Mouse (Mus musculus): ENCODE measurements at regions not wholly inside any gene's neighbourhood (a gene's known extent, or its start where the extent isn't known, plus 50 kb on each side); places are given as distances from the start of the nearest gene placed in this dataset.

DNA sequence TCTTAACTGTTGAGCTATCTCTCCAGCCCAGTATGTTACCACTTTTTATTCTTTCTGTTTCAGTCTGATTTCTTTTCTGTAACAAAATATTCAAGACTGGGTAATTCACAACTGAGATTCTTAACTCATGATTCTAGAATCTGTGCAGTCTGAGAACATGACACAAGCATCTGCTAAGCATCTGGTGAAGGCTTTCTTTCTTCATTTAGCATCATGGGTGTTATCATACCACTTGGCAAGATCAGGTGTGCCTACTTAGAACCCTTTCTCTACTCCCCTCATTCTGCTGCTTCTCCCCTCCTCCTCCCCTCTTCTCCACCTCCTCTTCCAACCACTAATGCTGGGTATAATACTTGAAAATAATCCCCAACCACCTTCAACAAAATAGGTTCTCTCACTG is 62.1 kb upstream of the Pfn2 start:
- no peak for ATAC-seq (replicated peaks; ENCODE audit: insufficient number of reproducible peaks, low FRiP score, low TSS enrichment)

DNA sequence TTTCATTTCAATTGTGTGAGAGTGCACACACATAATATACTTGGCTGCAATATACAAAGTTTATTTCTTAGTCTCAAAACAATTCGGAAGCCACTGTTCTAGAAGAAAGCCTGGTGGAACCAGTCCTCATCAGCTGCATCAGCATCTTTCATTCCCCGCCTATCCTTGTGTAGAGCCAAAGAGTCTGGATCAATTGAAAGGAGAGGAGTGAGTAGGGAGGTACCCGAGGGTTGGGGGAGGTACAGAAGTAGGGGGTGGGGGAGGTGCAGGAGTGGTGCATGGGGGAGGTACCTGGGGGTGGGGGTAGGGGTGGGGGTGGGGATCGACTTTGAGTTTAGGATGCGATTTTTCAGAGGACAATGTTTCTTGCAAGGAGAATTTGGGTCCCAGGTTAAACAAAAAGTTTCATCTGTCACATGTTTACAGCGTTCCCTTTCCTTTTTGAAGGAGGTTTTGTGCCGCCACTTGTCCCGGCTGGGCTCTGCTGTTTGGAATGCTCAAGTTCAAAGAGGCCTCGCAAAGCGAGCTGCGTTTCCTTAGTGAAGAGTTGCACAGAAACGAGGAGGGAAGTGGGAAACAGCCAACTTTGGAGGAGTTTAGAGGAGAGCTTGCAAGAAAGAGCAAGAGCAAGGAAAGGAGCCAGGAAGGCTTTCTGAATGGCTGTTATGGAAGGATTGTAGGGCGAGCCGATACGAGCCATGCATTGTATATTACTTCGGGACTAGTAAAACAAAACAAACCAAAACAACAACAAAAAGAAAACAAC is 64.1 kb upstream of the Pfn2 start:
- WGBS (ENCODE audit: insufficient replicate concordance), result 19% methylated on average over 16 of the region's 16 CpGs
- Histone ChIP-seq H3K4me2 (peak overlapping the region; percentile 57), H3K4me3 (ENCODE audit: low read depth, low read length) (peak overlapping the region; percentile 21), H3K9me3 (replicated peaks; ENCODE audit: control insufficient read depth, low read length) (no peaks in the 10 kb centered on the region), H3K36me3 (ENCODE audit: control insufficient read depth, insufficient read depth, low read length) (no peaks in the 10 kb centered on the region), H3K27ac (ENCODE audit: low read depth, low read length) (no peak overlapping the region), H3K27me3 (ENCODE audit: control insufficient read depth, insufficient read depth, low read length) (no peaks in the 10 kb centered on the region), H3K4me1 (ENCODE audit: control insufficient read depth, insufficient read depth, low read length) (no peaks in the 10 kb centered on the region), H3K9ac (ENCODE audit: low read depth, low read length) (0 out of 2 replicates have a peak overlapping the region, but pooled peaks have one; percentile 11)
- ATAC-seq (replicated peaks; ENCODE audit: insufficient number of reproducible peaks, low FRiP score, low TSS enrichment), result no peak

More for the DNA sequence above, 62.1 kb upstream of the Pfn2 start:
- H3K9ac ChIP-seq (ENCODE audit: low read depth, low read length), result no peak overlapping the region
- no peak overlapping the region for H3K4me3 ChIP-seq (ENCODE audit: low read depth, low read length)
- H3K4me1 ChIP-seq (ENCODE audit: control insufficient read depth, insufficient read depth, low read length), result no peaks in the 10 kb centered on the region
- no peaks in the 10 kb centered on the region for H3K36me3 ChIP-seq (ENCODE audit: control insufficient read depth, insufficient read depth, low read length)
- no peak overlapping the region for H3K4me2 ChIP-seq
- H3K9me3 ChIP-seq (replicated peaks; ENCODE audit: control insufficient read depth, low read length), result no peaks in the 10 kb centered on the region
- no peaks in the 10 kb centered on the region for H3K27me3 ChIP-seq (ENCODE audit: control insufficient read depth, insufficient read depth, low read length)
- H3K27ac ChIP-seq (ENCODE audit: low read depth, low read length), result no peak overlapping the region

DNA sequence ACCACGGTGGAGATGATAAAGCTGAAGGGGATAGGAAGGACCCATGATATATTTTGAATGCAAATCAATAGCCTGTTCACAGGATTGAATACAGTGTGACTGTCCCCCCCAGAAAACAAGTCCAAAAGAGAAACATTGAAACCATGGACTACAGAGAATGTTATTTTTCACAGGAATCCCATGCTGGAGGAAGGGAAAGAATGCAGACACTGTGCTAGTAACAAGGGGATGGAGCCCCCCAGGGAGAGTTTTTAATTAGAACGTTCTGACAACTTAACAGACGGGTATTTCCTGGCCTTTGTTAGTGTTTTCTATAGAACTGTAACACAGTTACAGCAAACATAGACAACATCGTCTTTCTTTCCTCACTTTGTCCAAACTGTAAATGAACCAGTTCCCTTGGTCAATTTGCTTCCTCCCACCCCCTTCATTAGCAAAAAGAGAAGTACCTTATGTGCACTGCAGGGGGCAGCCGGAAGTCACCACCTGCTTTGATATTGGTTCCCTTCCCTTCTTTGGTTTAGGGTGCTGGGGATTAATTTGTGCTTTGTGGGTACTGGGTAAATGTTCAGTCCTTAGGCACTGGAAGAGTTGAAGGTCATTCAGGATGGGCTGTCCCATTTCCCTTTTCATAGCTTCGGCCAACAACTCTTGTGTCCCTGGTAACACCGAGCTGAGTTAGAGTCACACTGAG is 64.9 kb upstream of the Pfn2 start:
- H3K9me3 ChIP-seq (replicated peaks; ENCODE audit: control insufficient read depth, low read length), result no peaks in the 10 kb centered on the region
- no peaks in the 10 kb centered on the region for H3K4me1 ChIP-seq (ENCODE audit: control insufficient read depth, insufficient read depth, low read length)
- H3K4me3 ChIP-seq (ENCODE audit: low read depth, low read length), result peak overlapping the region; percentile 21; the same call in 1 of the 2 replicates
- no peaks in the 10 kb centered on the region for H3K27me3 ChIP-seq (ENCODE audit: control insufficient read depth, insufficient read depth, low read length)
- ATAC-seq (replicated peaks; ENCODE audit: insufficient number of reproducible peaks, low FRiP score, low TSS enrichment), result no peak
- WGBS (ENCODE audit: insufficient replicate concordance), result 53% methylated on average over 7 of the region's 7 CpGs
- no peak overlapping the region for H3K9ac ChIP-seq (ENCODE audit: low read depth, low read length)
- no peaks in the 10 kb centered on the region for H3K36me3 ChIP-seq (ENCODE audit: control insufficient read depth, insufficient read depth, low read length)
- H3K4me2 ChIP-seq, result peak overlapping the region; percentile 57
- H3K27ac ChIP-seq (ENCODE audit: low read depth, low read length), result no peak overlapping the region

DNA sequence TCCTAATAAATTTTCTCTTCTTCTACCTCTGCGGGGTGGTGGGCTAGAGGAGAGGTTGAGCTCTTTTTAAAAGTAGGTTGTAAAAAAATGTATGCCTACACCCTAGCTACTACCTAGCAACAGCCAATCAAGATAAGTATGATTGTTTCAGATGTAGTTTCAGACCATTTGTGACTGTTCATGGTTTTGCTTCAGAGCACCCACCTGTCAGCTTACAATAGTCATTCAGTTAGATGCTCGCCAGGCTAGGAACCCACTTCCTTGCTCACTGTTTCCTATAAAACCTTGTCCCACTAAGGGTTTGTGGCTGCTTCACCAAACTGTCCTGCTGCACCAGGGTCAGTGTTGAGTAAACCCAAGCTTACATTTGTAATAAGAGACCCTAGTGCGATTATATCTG is 66.8 kb upstream of the Pfn2 start:
- Histone ChIP-seq H3K27ac (ENCODE audit: low read depth, low read length) (no peak overlapping the region), H3K27me3 (ENCODE audit: control insufficient read depth, insufficient read depth, low read length) (no peaks in the 10 kb centered on the region), H3K36me3 (ENCODE audit: control insufficient read depth, insufficient read depth, low read length) (no peaks in the 10 kb centered on the region), H3K4me1 (ENCODE audit: control insufficient read depth, insufficient read depth, low read length) (no peaks in the 10 kb centered on the region), H3K4me3 (ENCODE audit: low read depth, low read length) (no peak overlapping the region), H3K9ac (ENCODE audit: low read depth, low read length) (no peak overlapping the region), H3K9me3 (replicated peaks; ENCODE audit: control insufficient read depth, low read length) (no peaks in the 10 kb centered on the region), H3K4me2 (no peak overlapping the region)
- no peak for ATAC-seq (replicated peaks; ENCODE audit: insufficient number of reproducible peaks, low FRiP score, low TSS enrichment)
- WGBS (ENCODE audit: insufficient replicate concordance), result 81% methylated on average over 3 of the region's 3 CpGs

DNA sequence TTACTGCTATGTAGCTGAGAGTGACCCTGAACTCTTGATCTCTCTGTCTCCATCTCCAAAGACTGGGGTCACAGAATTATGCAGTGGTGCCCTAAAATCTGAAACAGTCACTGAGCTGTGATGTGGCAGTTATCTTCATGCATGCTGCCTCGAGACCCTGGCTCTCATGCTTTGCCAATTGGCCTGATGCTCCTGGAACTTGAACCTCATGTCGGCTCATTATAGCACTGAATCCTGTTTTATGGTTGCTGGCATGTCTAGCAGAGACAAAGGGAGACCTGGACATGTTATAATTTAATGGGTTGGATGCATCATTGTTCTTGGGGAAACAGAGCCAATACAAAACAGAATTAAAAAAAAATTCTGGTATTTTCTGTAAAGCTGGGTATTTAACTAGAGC is 71.0 kb upstream of the Pfn2 start:
- Histone ChIP-seq H3K4me2 (no peak overlapping the region), H3K4me1 (ENCODE audit: control insufficient read depth, insufficient read depth, low read length) (no peaks in the 10 kb centered on the region), H3K9me3 (replicated peaks; ENCODE audit: control insufficient read depth, low read length) (no peaks in the 10 kb centered on the region), H3K9ac (ENCODE audit: low read depth, low read length) (no peak overlapping the region), H3K27ac (ENCODE audit: low read depth, low read length) (no peak overlapping the region), H3K27me3 (ENCODE audit: control insufficient read depth, insufficient read depth, low read length) (no peaks in the 10 kb centered on the region), H3K36me3 (ENCODE audit: control insufficient read depth, insufficient read depth, low read length) (no peaks in the 10 kb centered on the region), H3K4me3 (ENCODE audit: low read depth, low read length) (no peak overlapping the region)
- 76% methylated on average over 2 of the region's 2 CpGs for WGBS (ENCODE audit: insufficient replicate concordance)
- no peak for ATAC-seq (replicated peaks; ENCODE audit: insufficient number of reproducible peaks, low FRiP score, low TSS enrichment)

DNA sequence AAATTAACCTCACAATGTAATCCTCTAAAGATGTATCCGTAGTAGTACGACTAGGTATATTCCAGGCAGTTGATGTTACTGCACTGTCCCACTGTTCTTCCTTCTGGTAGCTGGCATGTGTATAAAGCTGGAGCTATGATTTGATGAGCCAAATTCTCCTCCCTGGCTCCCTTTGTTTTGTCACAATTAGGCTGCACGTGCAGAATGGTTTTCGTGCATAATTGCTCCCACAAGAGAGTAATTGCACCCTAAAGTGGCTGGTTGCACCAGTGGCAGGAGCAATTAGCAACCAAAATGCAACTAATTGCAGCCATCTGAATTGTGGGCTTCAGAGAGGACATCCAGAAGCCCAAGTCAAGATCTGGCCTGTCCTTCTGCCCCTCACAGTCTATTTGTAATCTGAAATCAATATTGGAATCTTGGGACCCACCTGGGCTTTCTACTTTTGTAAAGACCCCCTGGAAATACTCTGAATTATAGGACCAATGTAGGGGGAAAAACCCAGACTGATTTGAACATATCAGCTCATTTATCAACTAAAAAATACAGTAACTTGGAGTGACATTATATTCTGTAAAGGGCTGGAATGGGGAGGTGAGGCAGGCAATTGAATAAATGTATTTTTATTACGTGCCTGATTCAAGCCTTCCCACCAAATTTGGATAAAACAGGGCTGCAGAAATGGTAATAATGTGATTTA is 71.7 kb upstream of the Pfn2 start:
- H3K9me3 ChIP-seq (replicated peaks; ENCODE audit: control insufficient read depth, low read length), result no peaks in the 10 kb centered on the region
- no peak overlapping the region for H3K4me3 ChIP-seq (ENCODE audit: low read depth, low read length)
- 83% methylated on average over 5 of the region's 5 CpGs for WGBS (ENCODE audit: insufficient replicate concordance)
- H3K27me3 ChIP-seq (ENCODE audit: control insufficient read depth, insufficient read depth, low read length), result no peaks in the 10 kb centered on the region
- no peak overlapping the region for H3K4me2 ChIP-seq
- H3K36me3 ChIP-seq (ENCODE audit: control insufficient read depth, insufficient read depth, low read length), result no peaks in the 10 kb centered on the region
- H3K9ac ChIP-seq (ENCODE audit: low read depth, low read length), result no peak overlapping the region
- no peak overlapping the region for H3K27ac ChIP-seq (ENCODE audit: low read depth, low read length)
- H3K4me1 ChIP-seq (ENCODE audit: control insufficient read depth, insufficient read depth, low read length), result no peaks in the 10 kb centered on the region
- ATAC-seq (replicated peaks; ENCODE audit: insufficient number of reproducible peaks, low FRiP score, low TSS enrichment), result no peak

DNA sequence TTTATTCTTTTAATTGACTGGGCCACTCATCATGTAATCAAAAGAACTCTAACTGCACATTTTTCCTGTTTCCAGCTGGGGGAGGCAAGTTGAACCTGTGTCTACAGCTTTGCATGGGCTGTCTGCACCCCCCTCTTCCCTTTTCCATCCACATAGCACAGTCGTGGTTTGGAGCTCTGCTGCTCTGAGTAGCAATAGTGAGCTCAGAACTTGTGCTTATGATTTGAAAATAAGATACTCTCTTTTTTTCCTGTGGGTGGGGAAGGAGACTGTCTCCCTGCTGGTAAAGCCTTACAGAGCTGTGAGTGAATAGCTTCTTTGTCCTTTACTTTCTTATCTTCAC is 72.2 kb upstream of the Pfn2 start:
- no peaks in the 10 kb centered on the region for H3K4me1 ChIP-seq (ENCODE audit: control insufficient read depth, insufficient read depth, low read length)
- no peak overlapping the region for H3K27ac ChIP-seq (ENCODE audit: low read depth, low read length)
- no peak overlapping the region for H3K4me2 ChIP-seq
- H3K27me3 ChIP-seq (ENCODE audit: control insufficient read depth, insufficient read depth, low read length), result no peaks in the 10 kb centered on the region
- ATAC-seq (replicated peaks; ENCODE audit: insufficient number of reproducible peaks, low FRiP score, low TSS enrichment), result no peak
- 21% methylated on average over 1 of the region's 1 CpGs for WGBS (ENCODE audit: insufficient replicate concordance)
- H3K4me3 ChIP-seq (ENCODE audit: low read depth, low read length), result no peak overlapping the region
- H3K9me3 ChIP-seq (replicated peaks; ENCODE audit: control insufficient read depth, low read length), result no peaks in the 10 kb centered on the region
- no peak overlapping the region for H3K9ac ChIP-seq (ENCODE audit: low read depth, low read length)
- H3K36me3 ChIP-seq (ENCODE audit: control insufficient read depth, insufficient read depth, low read length), result no peaks in the 10 kb centered on the region

DNA sequence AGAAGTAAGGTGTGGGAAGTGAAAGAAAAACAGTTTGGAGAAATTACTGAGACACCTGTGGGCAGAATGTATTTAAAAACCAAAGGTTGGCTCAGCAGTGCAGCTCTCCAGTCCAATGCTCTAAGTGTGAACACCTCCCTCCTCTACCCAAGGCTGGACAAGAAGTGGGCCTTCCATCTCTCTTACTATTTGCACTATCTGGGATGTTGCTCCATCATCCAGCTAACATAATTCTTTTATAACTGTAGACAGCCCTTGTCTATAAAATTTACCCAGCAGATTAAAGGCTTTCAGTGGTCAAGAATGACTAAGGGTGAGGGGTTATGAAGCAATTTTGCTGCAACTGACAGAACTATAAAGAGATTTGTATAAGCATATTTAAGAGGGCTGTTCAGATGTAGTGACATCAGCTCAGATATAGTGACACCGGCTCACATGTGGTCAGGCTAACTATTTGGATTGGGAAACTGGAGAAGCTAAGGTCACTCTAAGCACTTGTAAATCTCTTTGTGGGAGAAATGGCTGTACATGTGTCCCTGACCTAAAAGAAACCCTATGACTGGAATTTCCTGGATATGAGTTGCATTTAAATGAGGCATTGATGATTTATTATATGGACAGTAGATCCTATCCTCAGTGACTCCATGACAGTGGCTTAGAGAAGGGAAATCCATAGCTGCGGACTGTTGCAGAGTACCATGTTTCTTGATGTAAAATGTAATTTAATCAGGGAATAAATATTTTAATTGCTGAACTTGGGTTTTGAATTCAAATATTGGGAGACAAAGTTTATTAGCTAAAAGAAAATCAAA is 73.4 kb upstream of the Pfn2 start:
- no peak overlapping the region for H3K4me2 ChIP-seq
- H3K4me3 ChIP-seq (ENCODE audit: low read depth, low read length), result no peak overlapping the region
- H3K27ac ChIP-seq (ENCODE audit: low read depth, low read length), result no peak overlapping the region
- no peaks in the 10 kb centered on the region for H3K4me1 ChIP-seq (ENCODE audit: control insufficient read depth, insufficient read depth, low read length)
- no peak for ATAC-seq (replicated peaks; ENCODE audit: insufficient number of reproducible peaks, low FRiP score, low TSS enrichment)
- H3K27me3 ChIP-seq (ENCODE audit: control insufficient read depth, insufficient read depth, low read length), result no peaks in the 10 kb centered on the region
- no peaks in the 10 kb centered on the region for H3K9me3 ChIP-seq (replicated peaks; ENCODE audit: control insufficient read depth, low read length)
- H3K9ac ChIP-seq (ENCODE audit: low read depth, low read length), result no peak overlapping the region
- 86% methylated on average over 2 of the region's 2 CpGs for WGBS (ENCODE audit: insufficient replicate concordance)
- no peaks in the 10 kb centered on the region for H3K36me3 ChIP-seq (ENCODE audit: control insufficient read depth, insufficient read depth, low read length)
